Mouse (Mus musculus): ENCODE measurements around the gene Maml3. TPM values are rescaled to one million over a fixed set of nuclear protein-coding genes. Genes with fewer than 3 reads are reported as not detected.

The Maml3 gene
- polyA plus RNA-seq, 1 experiment from 2014 or later = 0.69 TPM

- no peak overlapping the region for H3K27ac ChIP-seq
- DNase-seq (peak; percentile 64), ATAC-seq (ENCODE audit: low read depth) (peak; percentile 59)
- H3K4me1 ChIP-seq (replicated peaks) = peaks cover 6% of the 10 kb centered on the region; the same call in 1 of the 2 replicates
- WGBS (ENCODE audit: insufficient replicate concordance) = 45% methylated on average over 12 of the region's 12 CpGs
- H3K36me3 ChIP-seq = no peaks in the 10 kb centered on the region
- H3K4me3 ChIP-seq (replicated peaks) = no peak overlapping the region; the same call in 1 of the 2 replicates
- H3K27me3 ChIP-seq = no peaks in the 10 kb centered on the region
- no peak overlapping the region for H3K9ac ChIP-seq
- H3K4me2 ChIP-seq = peak overlapping the region; percentile 34
- no peaks in the 10 kb centered on the region for H3K9me3 ChIP-seq (replicated peaks)
Observed at GRCm38 (mm10) chr3:51796219-51796828, 308.6 kb downstream of the Maml3 start.

GRCm38 (mm10) chr3:51791542-51791941 is 313.3 kb downstream of the Maml3 start:
- 66% methylated on average over 7 of the region's 7 CpGs for WGBS (ENCODE audit: insufficient replicate concordance)
- no peak for DNase-seq

GRCm38 (mm10) chr3:51789389-51789904 is 315.4 kb downstream of the Maml3 start:
- Histone ChIP-seq H3K36me3 (no peaks in the 10 kb centered on the region), H3K27me3 (no peaks in the 10 kb centered on the region), H3K9me3 (replicated peaks) (no peaks in the 10 kb centered on the region), H3K4me3 (replicated peaks) (peak overlapping the region; percentile 20; the same call in 1 of the 2 replicates), H3K4me2 (peak overlapping the region; percentile 45), H3K9ac (0 out of 2 replicates have a peak overlapping the region, but pooled peaks have one; percentile 44), H3K4me1 (replicated peaks) (peaks cover 19% of the 10 kb centered on the region), H3K27ac (peak overlapping the region; percentile 26)
- DNase-seq = no peak
- no peak for ATAC-seq (ENCODE audit: low read depth)
- 52% methylated on average over 10 of the region's 10 CpGs for WGBS (ENCODE audit: insufficient replicate concordance)

More at GRCm38 (mm10) chr3:51791542-51791941, 313.3 kb downstream of the Maml3 start:
- Histone ChIP-seq H3K9me3 (replicated peaks) (no peaks in the 10 kb centered on the region), H3K4me3 (replicated peaks) (no peak overlapping the region), H3K27ac (no peak overlapping the region), H3K27me3 (no peaks in the 10 kb centered on the region), H3K4me1 (replicated peaks) (peaks cover 23% of the 10 kb centered on the region), H3K9ac (no peak overlapping the region), H3K36me3 (no peaks in the 10 kb centered on the region), H3K4me2 (no peak overlapping the region)
- no peak for ATAC-seq (ENCODE audit: low read depth)

GRCm38 (mm10) chr3:51788591-51789339 is 316.1 kb downstream of the Maml3 start:
- peak overlapping the region; percentile 44; the same call in 1 of the 2 replicates for H3K9ac ChIP-seq
- H3K27me3 ChIP-seq = no peaks in the 10 kb centered on the region
- 3% methylated on average over 17 of the region's 17 CpGs for WGBS (ENCODE audit: insufficient replicate concordance)
- ATAC-seq (ENCODE audit: low read depth) (peak; percentile 55; the same call in 1 of the 2 replicates), DNase-seq (no peak)
- peak overlapping the region; percentile 45 for H3K4me2 ChIP-seq
- H3K36me3 ChIP-seq = no peaks in the 10 kb centered on the region
- H3K4me3 ChIP-seq (replicated peaks) = peak overlapping the region; percentile 20
- peaks cover 19% of the 10 kb centered on the region for H3K4me1 ChIP-seq (replicated peaks)
- H3K27ac ChIP-seq = peak overlapping the region; percentile 26
- H3K9me3 ChIP-seq (replicated peaks) = no peaks in the 10 kb centered on the region

- peaks cover 19% of the 10 kb centered on the region for H3K4me1 ChIP-seq (replicated peaks)
- ATAC-seq (ENCODE audit: low read depth) = no peak
- WGBS (ENCODE audit: insufficient replicate concordance) = 88% methylated on average over 2 of the region's 2 CpGs
Observed at GRCm38 (mm10) chr3:51787945-51788344, 316.9 kb downstream of the Maml3 start.

GRCm38 (mm10) chr3:51785796-51786195 is 319.1 kb downstream of the Maml3 start:
- H3K4me3 ChIP-seq (replicated peaks) = no peak overlapping the region
- no peaks in the 10 kb centered on the region for H3K36me3 ChIP-seq
- no peak overlapping the region for H3K27ac ChIP-seq
- no peaks in the 10 kb centered on the region for H3K9me3 ChIP-seq (replicated peaks)
- 64% methylated on average over 7 of the region's 7 CpGs for WGBS (ENCODE audit: insufficient replicate concordance)
- DNase-seq (no peak), ATAC-seq (ENCODE audit: low read depth) (no peak)
- H3K4me2 ChIP-seq = no peak overlapping the region
- peaks cover 19% of the 10 kb centered on the region for H3K4me1 ChIP-seq (replicated peaks)
- H3K9ac ChIP-seq = no peak overlapping the region
- H3K27me3 ChIP-seq = no peaks in the 10 kb centered on the region

More at GRCm38 (mm10) chr3:51787945-51788344, 316.9 kb downstream of the Maml3 start:
- Histone ChIP-seq H3K27ac (no peak overlapping the region), H3K9ac (no peak overlapping the region), H3K4me3 (replicated peaks) (no peak overlapping the region), H3K27me3 (no peaks in the 10 kb centered on the region), H3K9me3 (replicated peaks) (no peaks in the 10 kb centered on the region), H3K4me2 (no peak overlapping the region), H3K36me3 (no peaks in the 10 kb centered on the region)
- no peak for DNase-seq

GRCm38 (mm10) chr3:51782191-51782590 is 322.7 kb downstream of the Maml3 start:
- no peak overlapping the region for H3K4me3 ChIP-seq (replicated peaks)
- WGBS (ENCODE audit: insufficient replicate concordance) = 53% methylated on average over 10 of the region's 10 CpGs
- H3K4me1 ChIP-seq (replicated peaks) = peaks cover 12% of the 10 kb centered on the region; the same call in 1 of the 2 replicates
- no peak overlapping the region for H3K4me2 ChIP-seq
- H3K27me3 ChIP-seq = no peaks in the 10 kb centered on the region
- H3K27ac ChIP-seq = no peak overlapping the region
- ATAC-seq (ENCODE audit: low read depth) (no peak), DNase-seq (no peak)
- no peak overlapping the region for H3K9ac ChIP-seq
- H3K9me3 ChIP-seq (replicated peaks) = no peaks in the 10 kb centered on the region
- no peaks in the 10 kb centered on the region for H3K36me3 ChIP-seq

GRCm38 (mm10) chr3:51778738-51779592 is 325.9 kb downstream of the Maml3 start:
- Histone ChIP-seq H3K27ac (no peak overlapping the region), H3K36me3 (no peaks in the 10 kb centered on the region), H3K4me3 (replicated peaks) (no peak overlapping the region), H3K9me3 (replicated peaks) (no peaks in the 10 kb centered on the region), H3K27me3 (no peaks in the 10 kb centered on the region), H3K4me1 (replicated peaks) (peaks cover 12% of the 10 kb centered on the region; the same call in 1 of the 2 replicates), H3K9ac (no peak overlapping the region), H3K4me2 (no peak overlapping the region)
- DNase-seq = no peak
- WGBS (ENCODE audit: insufficient replicate concordance) = 50% methylated on average over 16 of the region's 16 CpGs
- ATAC-seq (ENCODE audit: low read depth) = no peak

GRCm38 (mm10) chr3:51778179-51778578 is 326.7 kb downstream of the Maml3 start:
- H3K9ac ChIP-seq = no peak overlapping the region
- DNase-seq (no peak), ATAC-seq (ENCODE audit: low read depth) (no peak)
- H3K27ac ChIP-seq = no peak overlapping the region
- H3K27me3 ChIP-seq = no peaks in the 10 kb centered on the region
- WGBS (ENCODE audit: insufficient replicate concordance) = 31% methylated on average over 3 of the region's 3 CpGs
- H3K4me2 ChIP-seq = no peak overlapping the region
- H3K4me1 ChIP-seq (replicated peaks) = peaks cover 12% of the 10 kb centered on the region; the same call in 1 of the 2 replicates
- H3K36me3 ChIP-seq = no peaks in the 10 kb centered on the region
- H3K4me3 ChIP-seq (replicated peaks) = no peak overlapping the region
- no peaks in the 10 kb centered on the region for H3K9me3 ChIP-seq (replicated peaks)

GRCm38 (mm10) chr3:51776018-51776611 is 328.8 kb downstream of the Maml3 start:
- H3K9ac ChIP-seq = no peak overlapping the region
- H3K9me3 ChIP-seq (replicated peaks) = no peaks in the 10 kb centered on the region
- H3K4me1 ChIP-seq (replicated peaks) = peaks cover 21% of the 10 kb centered on the region
- no peak overlapping the region for H3K4me2 ChIP-seq
- no peak for ATAC-seq (ENCODE audit: low read depth)
- H3K36me3 ChIP-seq = no peaks in the 10 kb centered on the region
- no peak overlapping the region for H3K27ac ChIP-seq
- no peak for DNase-seq
- H3K4me3 ChIP-seq (replicated peaks) = no peak overlapping the region
- no peaks in the 10 kb centered on the region for H3K27me3 ChIP-seq
- 55% methylated on average over 2 of the region's 2 CpGs for WGBS (ENCODE audit: insufficient replicate concordance)
